Mouse (Mus musculus) urinary bladder, adult 2 months (tissue): ENCODE measurements around the gene Gramd1b. TPM values are rescaled to one million over a fixed set of nuclear protein-coding genes. Genes with fewer than 3 reads are reported as not detected.

Source experiments
- DNase-seq: peaks from one replicate; pipeline ENCODE4 v3.0.0; 2022; ENCODE audit warnings: low spot score
- polyA plus RNA-seq: library from polyadenylated mRNA; depleted of rRNA; stranded (reverse); fragments of >200 nt; gene quantifications from 2 replicates; pipeline ENCODE4 v1.2.3, GENCODE M21; 2012; rRNA removed

Gene Gramd1b
- polyA plus RNA-seq, 1 experiment: 5.9 TPM

DNA sequence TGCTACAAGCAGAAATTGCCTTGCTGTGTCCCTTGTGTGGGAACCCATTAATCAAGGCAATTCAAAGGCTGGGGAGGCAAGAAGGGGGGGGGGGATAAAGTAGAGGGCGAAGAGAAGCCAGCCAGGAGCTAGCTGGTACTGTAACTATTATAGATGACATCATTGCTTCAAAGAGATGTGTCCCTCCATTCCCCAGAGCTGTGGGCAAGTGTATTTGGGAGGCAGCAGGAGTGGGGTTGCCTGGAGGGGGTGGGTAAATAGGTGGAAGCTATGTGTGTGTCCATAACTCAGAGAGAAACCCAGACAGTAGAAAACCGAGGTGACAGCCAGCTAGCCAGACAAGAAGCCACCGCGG, 262.5 kb downstream of the Gramd1b start:
- no peak for DNase-seq

DNA sequence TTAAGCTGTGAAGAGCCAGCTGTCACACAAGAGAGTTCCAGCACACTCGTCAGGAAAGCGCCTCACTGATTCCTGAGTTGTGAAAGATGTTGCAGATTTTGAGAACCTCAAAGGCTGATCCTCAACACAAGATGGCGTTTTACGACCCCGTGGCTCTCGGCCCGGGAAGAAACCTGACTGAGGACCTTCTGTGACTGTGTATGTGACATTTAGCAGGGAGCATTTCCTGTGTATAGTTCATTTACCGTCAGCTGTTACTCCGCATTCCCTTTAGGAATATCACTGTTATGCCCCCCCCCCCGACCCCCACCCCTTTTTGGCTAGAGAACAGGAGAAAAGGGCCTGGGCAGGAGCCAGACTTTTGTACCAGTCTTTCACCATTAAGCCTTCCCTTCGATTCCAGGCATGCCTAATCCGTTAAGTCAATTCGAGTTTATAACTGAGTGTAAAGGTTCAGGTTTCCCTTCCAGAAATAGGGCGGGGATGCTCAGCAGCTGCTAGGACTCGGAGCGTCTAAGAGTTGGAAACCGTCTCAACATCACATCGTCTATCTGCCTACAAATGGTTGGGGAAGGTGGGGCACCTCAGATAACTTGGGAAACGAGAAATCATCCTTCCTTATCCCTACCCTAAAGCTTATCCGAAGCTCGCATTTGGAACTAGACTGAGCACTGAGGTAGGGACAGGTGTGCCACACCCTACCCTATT, 263.0 kb downstream of the Gramd1b start:
- DNase-seq: no peak

DNA sequence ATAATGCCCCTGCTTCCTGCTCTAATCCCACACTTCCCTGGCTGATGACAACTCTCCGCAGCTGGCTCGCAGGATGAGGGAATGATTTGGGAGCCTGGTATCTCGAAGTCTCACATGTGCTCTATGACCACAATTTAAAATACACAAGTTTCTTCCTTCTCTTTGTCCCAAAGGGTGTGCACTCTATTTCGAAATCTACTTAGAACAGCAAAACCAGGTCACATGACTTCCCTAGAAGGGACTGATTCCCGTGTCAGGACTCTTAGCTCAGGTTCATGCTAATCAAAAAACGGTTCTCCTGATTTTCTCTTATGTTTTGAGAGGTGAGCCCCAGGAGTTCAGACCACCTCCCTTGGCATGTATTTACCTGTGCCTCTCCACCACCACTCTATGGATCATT, 267.3 kb downstream of the Gramd1b start:
- no peak for DNase-seq

DNA sequence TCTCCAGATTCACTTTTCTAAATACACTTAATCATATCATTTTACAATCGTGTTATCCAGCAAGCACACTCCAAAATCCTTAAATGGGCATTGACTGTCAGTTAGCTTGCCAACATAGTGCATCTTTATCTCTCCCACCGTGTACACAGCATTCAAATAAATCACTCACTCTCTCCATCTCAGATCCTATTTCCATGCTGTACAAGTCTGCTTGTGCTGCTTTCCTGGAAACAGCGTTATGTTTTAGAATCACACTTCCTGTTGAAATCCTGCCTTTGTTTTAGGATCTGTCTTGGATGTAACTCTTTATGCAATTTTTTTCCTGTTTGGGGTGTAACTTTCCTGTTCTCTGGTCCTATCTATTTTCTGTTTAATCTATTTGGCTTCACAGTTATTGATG, 278.7 kb downstream of the Gramd1b start:
- no peak for DNase-seq

DNA sequence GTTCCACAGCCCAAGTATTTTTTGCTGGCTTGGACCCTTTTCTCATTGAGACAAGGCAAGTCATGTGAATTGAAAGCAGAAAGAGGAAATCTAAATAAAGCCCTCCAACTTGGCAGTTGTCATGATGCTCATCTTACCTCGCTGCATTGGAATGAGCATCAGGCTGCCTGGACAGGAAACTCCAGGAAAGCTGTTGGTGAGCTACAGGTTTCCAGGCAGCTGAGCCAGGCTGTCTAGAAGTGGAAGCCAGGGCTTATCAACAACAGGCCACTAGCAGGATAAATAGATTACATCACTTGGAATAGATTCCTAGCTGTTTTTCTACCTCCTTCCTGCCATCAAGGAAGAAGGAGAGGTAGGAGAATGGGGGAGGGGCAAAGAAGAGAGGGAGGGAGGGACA, 282.1 kb downstream of the Gramd1b start:
- no peak for DNase-seq

DNA sequence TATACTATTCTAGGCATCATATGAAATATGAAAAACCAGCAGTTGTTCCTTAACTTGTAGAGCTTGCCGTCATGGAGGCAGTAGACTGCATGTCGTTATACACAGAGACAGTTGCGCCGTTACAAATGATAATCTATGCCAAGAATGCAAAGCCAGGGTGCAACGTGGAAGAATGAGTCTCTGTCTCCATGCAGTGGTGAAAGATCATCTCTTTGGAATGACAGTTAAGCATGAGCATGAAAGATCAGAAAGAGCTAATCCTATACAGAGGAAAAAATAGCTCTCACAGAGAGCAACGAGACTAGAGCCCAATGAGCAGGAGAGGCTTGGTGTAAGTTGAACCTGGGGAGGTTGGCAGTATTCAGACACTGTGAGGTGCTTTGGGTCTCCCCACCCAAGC, 284.5 kb downstream of the Gramd1b start:
- DNase-seq: no peak

DNA sequence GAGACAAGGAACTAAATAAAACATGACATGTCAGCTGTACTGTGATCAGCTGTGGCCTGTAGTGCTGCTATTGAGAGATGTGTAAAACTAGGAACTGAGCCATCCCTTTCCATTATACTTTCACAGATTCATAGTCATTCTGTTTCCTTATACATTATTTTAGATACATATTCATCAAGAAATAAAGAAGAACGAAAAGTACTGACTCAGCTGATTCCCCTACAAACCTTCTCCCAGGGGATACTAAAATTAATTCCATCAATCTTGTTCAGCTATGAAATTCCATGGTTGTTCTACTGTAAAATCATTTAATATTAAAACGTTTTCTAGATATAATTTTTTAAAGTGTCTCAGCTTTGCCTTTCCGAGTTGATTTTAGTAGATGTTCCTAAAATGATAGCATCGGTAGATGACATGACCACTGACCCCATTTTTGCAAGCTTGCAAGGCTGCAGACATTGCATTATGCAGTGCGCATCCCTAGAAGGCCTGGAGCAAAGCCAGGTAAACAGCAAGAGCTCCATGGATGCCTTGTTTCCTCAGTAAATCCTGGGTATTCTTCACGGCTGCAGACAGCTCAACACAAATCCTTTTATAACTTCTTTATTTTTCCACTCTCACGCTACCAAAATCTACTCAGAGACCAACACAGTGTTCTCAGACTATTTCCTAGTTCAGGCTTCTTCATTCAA, 285.1 kb downstream of the Gramd1b start:
- DNase-seq: no peak

DNA sequence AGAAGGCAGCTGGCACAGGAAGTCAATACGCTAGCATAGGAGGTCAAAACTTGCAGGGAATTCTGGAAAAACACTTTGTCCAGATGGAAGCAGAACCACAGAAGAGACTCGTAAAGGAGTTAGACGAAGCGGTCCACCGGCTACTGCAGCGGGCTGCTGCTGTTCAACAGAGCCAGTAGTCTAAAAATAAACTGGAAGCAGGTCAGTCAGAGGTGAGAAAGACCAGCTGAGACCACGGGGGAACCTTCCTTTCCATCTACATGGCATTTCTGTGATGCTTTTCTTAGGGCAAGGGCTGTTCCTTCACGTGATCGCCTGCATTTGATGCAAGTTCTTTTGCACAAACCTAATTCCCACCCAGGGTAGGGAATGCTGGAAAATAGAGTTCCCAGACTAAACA, 285.7 kb downstream of the Gramd1b start:
- no peak for DNase-seq

Other genes with a start within 250 kb of the Gramd1b start
- gene Gm21915, start 139.2 kb upstream of the Gramd1b start, polyA plus RNA-seq: not detected in 2 replicates
- gene Clmp, start 154.6 kb upstream of the Gramd1b start, polyA plus RNA-seq: 31.0 and 51.2 TPM in 2 replicates